Mouse (Mus musculus) neural tube, embryonic 14.5 days (tissue): ENCODE measurements around the gene Fam117a. TPM values are rescaled to one million over a fixed set of nuclear protein-coding genes. Genes with fewer than 3 reads are reported as not detected.

Experiments used
- polyA plus RNA-seq: library from polyadenylated mRNA; unstranded; fragments of >200 nt; fragmentation: Nextera tagmentation; extraction: Ambion mirVana; gene quantifications from 2 replicates; pipeline ENCODE4 v1.2.1, GENCODE M21; 2014

The Fam117a gene
- polyA plus RNA-seq, 1 experiment from 2014 or later = 1.7 TPM

Other genes with a start within 250 kb of the Fam117a start
- gene Dlx3, start 216.9 kb upstream of the Fam117a start, polyA plus RNA-seq = 0.23 TPM in 1 of 2 replicates, not detected in the other
- gene Dlx4, start 190.8 kb upstream of the Fam117a start, polyA plus RNA-seq = not detected in 2 replicates
- gene Tac4, start 75.5 kb upstream of the Fam117a start, polyA plus RNA-seq = 0.21 and 0.22 TPM in 2 replicates
- 55.5 and 65.3 TPM in 2 replicates for gene Kat7, start 26.8 kb upstream of the Fam117a start, polyA plus RNA-seq
- gene Slc35b1, start 47.7 kb downstream of the Fam117a start, polyA plus RNA-seq = 155 and 163 TPM in 2 replicates
- gene Spop, start 77.1 kb downstream of the Fam117a start, polyA plus RNA-seq = 166 and 198 TPM in 2 replicates
- 0.57 and 1.4 TPM in 2 replicates for gene Nxph3, start 177.6 kb downstream of the Fam117a start, polyA plus RNA-seq